Mouse (Mus musculus): ENCODE measurements at regions not wholly inside any gene's neighbourhood (a gene's known extent, or its start where the extent isn't known, plus 50 kb on each side); places are given as distances from the start of the nearest gene placed in this dataset.

- Histone ChIP-seq H3K27ac (ENCODE audit: low read depth) (no peak overlapping the region), H3K9ac (replicated peaks) (no peak overlapping the region), H3K4me3 (ENCODE audit: low read depth, low read length) (no peak overlapping the region), H3K36me3 (replicated peaks; ENCODE audit: insufficient read depth, low read length) (no peaks in the 10 kb centered on the region), H3K4me1 (ENCODE audit: insufficient read depth) (no peaks in the 10 kb centered on the region), H3K9me3 (ENCODE audit: low read length) (no peaks in the 10 kb centered on the region; the same call in 1 of the 2 replicates), H3K4me2 (ENCODE audit: low read depth, low read length) (no peak overlapping the region), H3K27me3 (ENCODE audit: insufficient read depth, low read length) (no peaks in the 10 kb centered on the region)
- WGBS (ENCODE audit: insufficient replicate concordance) = 75% methylated on average over 3 of the region's 3 CpGs
- no peak for ATAC-seq
- DNase-seq = no peak
- no peak for TF ChIP-seq EP300 (IDR thresholded peaks at IDR 0.05; ENCODE audit: low read depth)
Observed at GRCm38 (mm10) chr12:68680668-68681067, 478.3 kb downstream of the Rps29 start.

GRCm38 (mm10) chr12:68676096-68676775, 482.8 kb downstream of the Rps29 start:
- TF ChIP-seq CTCF (IDR thresholded peaks at IDR 0.05; ENCODE audit: low read depth) = no peak
- no peak for TF ChIP-seq EP300 (IDR thresholded peaks at IDR 0.05; ENCODE audit: low read depth)
- no peak overlapping the region for H3K4me3 ChIP-seq (ENCODE audit: low read depth, low read length)
- 82% methylated on average over 16 of the region's 16 CpGs for WGBS (ENCODE audit: insufficient replicate concordance)
- no peaks in the 10 kb centered on the region for H3K36me3 ChIP-seq (replicated peaks; ENCODE audit: insufficient read depth, low read length)
- no peak overlapping the region for H3K27ac ChIP-seq (ENCODE audit: low read depth)
- H3K4me1 ChIP-seq (ENCODE audit: insufficient read depth) = no peaks in the 10 kb centered on the region
- H3K27me3 ChIP-seq (ENCODE audit: insufficient read depth, low read length) = no peaks in the 10 kb centered on the region
- no peak for DNase-seq
- H3K9me3 ChIP-seq (ENCODE audit: low read length) = no peaks in the 10 kb centered on the region; the same call in 1 of the 2 replicates
- no peak overlapping the region for H3K9ac ChIP-seq (replicated peaks)
- H3K4me2 ChIP-seq (ENCODE audit: low read depth, low read length) = no peak overlapping the region
- ATAC-seq = no peak

GRCm38 (mm10) chr12:68672011-68672410, 487.0 kb downstream of the Rps29 start:
- no peaks in the 10 kb centered on the region for H3K36me3 ChIP-seq (replicated peaks; ENCODE audit: insufficient read depth, low read length)
- H3K27ac ChIP-seq (ENCODE audit: low read depth) = no peak overlapping the region
- no peak for ATAC-seq
- DNase-seq = no peak
- no peaks in the 10 kb centered on the region; the same call in 1 of the 2 replicates for H3K9me3 ChIP-seq (ENCODE audit: low read length)
- H3K27me3 ChIP-seq (ENCODE audit: insufficient read depth, low read length) = no peaks in the 10 kb centered on the region
- no peak overlapping the region for H3K4me3 ChIP-seq (ENCODE audit: low read depth, low read length)
- no peaks in the 10 kb centered on the region for H3K4me1 ChIP-seq (ENCODE audit: insufficient read depth)
- TF ChIP-seq EP300 (IDR thresholded peaks at IDR 0.05; ENCODE audit: low read depth) (no peak), CTCF (IDR thresholded peaks at IDR 0.05; ENCODE audit: low read depth) (no peak)
- WGBS (ENCODE audit: insufficient replicate concordance) = 69% methylated on average over 3 of the region's 3 CpGs
- H3K4me2 ChIP-seq (ENCODE audit: low read depth, low read length) = no peak overlapping the region
- H3K9ac ChIP-seq (replicated peaks) = no peak overlapping the region

GRCm38 (mm10) chr12:68645901-68646585, 512.9 kb downstream of the Rps29 start:
- Histone ChIP-seq H3K9me3 (ENCODE audit: low read length) (no peaks in the 10 kb centered on the region), H3K9ac (replicated peaks) (no peak overlapping the region), H3K4me1 (ENCODE audit: insufficient read depth) (no peaks in the 10 kb centered on the region), H3K4me3 (ENCODE audit: low read depth, low read length) (no peak overlapping the region), H3K36me3 (replicated peaks; ENCODE audit: insufficient read depth, low read length) (no peaks in the 10 kb centered on the region), H3K27ac (ENCODE audit: low read depth) (no peak overlapping the region), H3K4me2 (ENCODE audit: low read depth, low read length) (no peak overlapping the region), H3K27me3 (ENCODE audit: insufficient read depth, low read length) (no peaks in the 10 kb centered on the region)
- WGBS (ENCODE audit: insufficient replicate concordance) = 82% methylated on average over 1 of the region's 1 CpGs
- no peak for ATAC-seq
- DNase-seq = no peak
- TF ChIP-seq CTCF (IDR thresholded peaks at IDR 0.05; ENCODE audit: low read depth) = no peak
- TF ChIP-seq EP300 (IDR thresholded peaks at IDR 0.05; ENCODE audit: low read depth) = no peak

- Histone ChIP-seq H3K36me3 (replicated peaks; ENCODE audit: insufficient read depth, low read length) (no peaks in the 10 kb centered on the region), H3K4me1 (ENCODE audit: insufficient read depth) (no peaks in the 10 kb centered on the region), H3K9me3 (ENCODE audit: low read length) (no peaks in the 10 kb centered on the region), H3K4me2 (ENCODE audit: low read depth, low read length) (no peak overlapping the region), H3K9ac (replicated peaks) (no peak overlapping the region), H3K27me3 (ENCODE audit: insufficient read depth, low read length) (no peaks in the 10 kb centered on the region), H3K4me3 (ENCODE audit: low read depth, low read length) (no peak overlapping the region), H3K27ac (ENCODE audit: low read depth) (no peak overlapping the region)
- TF ChIP-seq CTCF (IDR thresholded peaks at IDR 0.05; ENCODE audit: low read depth) = no peak
- TF ChIP-seq EP300 (IDR thresholded peaks at IDR 0.05; ENCODE audit: low read depth) = no peak
- WGBS (ENCODE audit: insufficient replicate concordance) = 77% methylated on average over 4 of the region's 4 CpGs
- ATAC-seq = no peak
- no peak for DNase-seq
Observed at GRCm38 (mm10) chr12:68643671-68644070, 515.3 kb downstream of the Rps29 start.

DNA sequence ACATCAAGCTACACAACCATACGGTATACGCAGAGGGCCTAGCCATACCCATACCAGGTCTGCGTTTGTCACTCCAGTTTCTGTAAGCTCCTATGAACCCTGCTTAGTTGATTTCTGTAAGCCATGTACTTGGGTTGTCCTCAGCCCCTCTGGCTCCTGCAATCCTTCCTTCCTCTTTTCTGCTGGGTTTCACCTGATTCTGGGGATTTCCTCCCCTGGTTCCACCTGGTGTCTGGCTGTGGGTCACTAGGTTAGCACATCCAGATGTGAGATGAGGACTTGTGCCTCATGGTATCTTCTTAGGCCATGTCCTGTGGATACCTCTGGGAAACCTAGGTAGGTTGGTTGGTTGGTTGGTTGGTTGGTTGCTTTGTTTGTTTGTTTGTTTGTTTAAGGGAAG, 526.5 kb downstream of the Rps29 start:
- Histone ChIP-seq H3K36me3 (replicated peaks; ENCODE audit: insufficient read depth, low read length) (no peaks in the 10 kb centered on the region), H3K27me3 (ENCODE audit: insufficient read depth, low read length) (no peaks in the 10 kb centered on the region), H3K9me3 (ENCODE audit: low read length) (no peaks in the 10 kb centered on the region), H3K4me1 (ENCODE audit: insufficient read depth) (no peaks in the 10 kb centered on the region), H3K27ac (ENCODE audit: low read depth) (no peak overlapping the region), H3K4me3 (ENCODE audit: low read depth, low read length) (no peak overlapping the region), H3K4me2 (ENCODE audit: low read depth, low read length) (no peak overlapping the region), H3K9ac (replicated peaks) (no peak overlapping the region)
- TF ChIP-seq EP300 (IDR thresholded peaks at IDR 0.05; ENCODE audit: low read depth) (no peak), CTCF (IDR thresholded peaks at IDR 0.05; ENCODE audit: low read depth) (no peak)
- WGBS (ENCODE audit: insufficient replicate concordance) = 81% methylated on average over 3 of the region's 3 CpGs
- no peak for ATAC-seq
- DNase-seq = no peak
